Mouse (Mus musculus) heart, adult 2 months (tissue): Measurements from ENCODE around the gene 4930524J08Rik. TPM values are rescaled to one million over a fixed set of nuclear protein-coding genes. Genes with fewer than 3 reads are reported as not detected.

ENCODE experiments used
- DNase-seq, 2 experiments: peaks; one replicate each; pipeline ENCODE4 v3.0.0; 2021
- H3K27ac ChIP-seq: fragments of 200-600 bp; 2 replicates; pipeline ENCODE4 v1.8.1; 2022
- H3K27me3 ChIP-seq: fragments of 200-500 bp; 2 replicates; pipeline ENCODE4 v1.6.1; 2012; ENCODE audit warnings: mild to moderate bottlenecking, low read length, inconsistent platforms, mixed read lengths; ENCODE audit not compliant: control insufficient read depth, insufficient read depth
- H3K36me3 ChIP-seq: fragments of 200-500 bp; 2 replicates; pipeline ENCODE4 v1.6.1; 2012; ENCODE audit warnings: low read length, inconsistent platforms; ENCODE audit not compliant: control insufficient read depth, insufficient read depth
- H3K4me1 ChIP-seq: fragments of 200-500 bp; 2 replicates; pipeline ENCODE4 v1.6.1; 2011; ENCODE audit warnings: low read length; ENCODE audit not compliant: control insufficient read depth, insufficient read depth
- H3K4me3 ChIP-seq: fragments of 200-600 bp; 2 replicates; pipeline ENCODE4 v1.8.1; 2022
- H3K79me2 ChIP-seq: fragments of 200-500 bp; replicated peaks from 2 replicates; pipeline ENCODE4 v1.6.1; 2012; ENCODE audit warnings: mild to moderate bottlenecking, inconsistent platforms, low read length, moderate library complexity, mixed read lengths; ENCODE audit not compliant: control insufficient read depth, insufficient read depth
- H3K9ac ChIP-seq: fragments of 200-500 bp; 2 replicates; pipeline ENCODE4 v1.6.1; 2012; ENCODE audit warnings: low read depth, mild to moderate bottlenecking, control low read depth, inconsistent platforms, low read length, mixed read lengths
- CTCF ChIP-seq: fragments of 200-600 bp; IDR thresholded peaks from 2 replicates; pipeline ENCODE4 v1.8.1; 2022; ENCODE audit warnings: antibody characterized with exemption, mild to moderate bottlenecking, moderate library complexity
- EP300 ChIP-seq: fragments of 200-500 bp; IDR thresholded peaks from 2 replicates; pipeline ENCODE4 v1.6.1; 2011; ENCODE audit warnings: low read depth, low read length, control low read depth; ENCODE audit not compliant: insufficient read depth
- POLR2A ChIP-seq: fragments of 200-500 bp; IDR thresholded peaks from 2 replicates; pipeline ENCODE4 v1.6.1; 2011; ENCODE audit warnings: mild to moderate bottlenecking, low read depth, low read length, control low read depth; ENCODE audit not compliant: insufficient read depth
- WGBS: fragments of 180-500 bp; shearing (Covaris S2); methylation state at CpG from one replicate; pipeline ENCODE4 v1.1.7; 2018; 5-methylcytosine and 5-hydroxymethylcytosine counted together
- intact Hi-C: fragments of 180-260 bp; cut with DNase I; formaldehyde crosslinking; loops from one replicate; pipeline ENCODE4 v1.15.1; 2025
- polyA plus RNA-seq: library from polyadenylated mRNA; depleted of rRNA; stranded (reverse); fragments of >200 nt; gene quantifications from 2 replicates; pipeline ENCODE4 v1.2.3, GENCODE M21; 2012
- total RNA-seq, 2 experiments: library from RNA; stranded (reverse); gene quantifications; 2 replicates each; pipeline ENCODE4 v1.2.3; 2021

4930524J08Rik gene
- total and polyA plus RNA-seq, 3 experiments: 0.84 to 1.2 (median 1.1) TPM

- Histone ChIP-seq H3K36me3 (no peaks in the 10 kb centered on the region), H3K27me3 (no peaks in the 10 kb centered on the region), H3K9ac (no peak overlapping the region), H3K4me3 (no peak overlapping the region), H3K27ac (no peak overlapping the region), H3K79me2 (no peaks in the 10 kb centered on the region), H3K4me1 (no peaks in the 10 kb centered on the region)
- WGBS: 63% methylated on average over 5 of the region's 5 CpGs
- DNase-seq: no peak
- TF ChIP-seq CTCF (no peak), EP300 (no peak), POLR2A (no peak)
- intact Hi-C loops: no loop called here
Observed at GRCm38 (mm10) chr5:99952513-99952912, 26.3 kb upstream of the 4930524J08Rik start.

- Histone ChIP-seq H3K36me3 (no peaks in the 10 kb centered on the region; the same call in 1 of the 2 replicates), H3K27me3 (no peaks in the 10 kb centered on the region), H3K79me2 (no peaks in the 10 kb centered on the region), H3K4me3 (no peak overlapping the region), H3K27ac (no peak overlapping the region), H3K4me1 (no peaks in the 10 kb centered on the region), H3K9ac (no peak overlapping the region)
- TF ChIP-seq CTCF (no peak), POLR2A (no peak), EP300 (no peak)
- intact Hi-C loops: no loop called here
- 48% methylated on average over 1 of the region's 1 CpGs for WGBS
- DNase-seq: no peak
Observed at GRCm38 (mm10) chr5:99953883-99954282, 25.0 kb upstream of the 4930524J08Rik start.

- 67% methylated on average over 1 of the region's 1 CpGs for WGBS
- H3K79me2 ChIP-seq: no peaks in the 10 kb centered on the region
- peaks cover 13% of the 10 kb centered on the region for H3K36me3 ChIP-seq
- TF ChIP-seq EP300 (no peak), CTCF (no peak), POLR2A (no peak)
- no peak overlapping the region for H3K27ac ChIP-seq
- H3K9ac ChIP-seq: no peak overlapping the region
- no peak overlapping the region for H3K4me3 ChIP-seq
- intact Hi-C loops: no loop called here
- H3K4me1 ChIP-seq: no peaks in the 10 kb centered on the region
- no peak for DNase-seq
- H3K27me3 ChIP-seq: no peaks in the 10 kb centered on the region
Observed at GRCm38 (mm10) chr5:99958666-99959065, 20.2 kb upstream of the 4930524J08Rik start.

GRCm38 (mm10) chr5:99959236-99959936, 19.5 kb upstream of the 4930524J08Rik start:
- TF ChIP-seq EP300: no peak
- TF ChIP-seq CTCF: no peak
- TF ChIP-seq POLR2A: no peak

GRCm38 (mm10) chr5:99959960-99960359, 18.9 kb upstream of the 4930524J08Rik start:
- H3K9ac ChIP-seq: no peak overlapping the region
- no peaks in the 10 kb centered on the region for H3K79me2 ChIP-seq
- H3K36me3 ChIP-seq: peaks cover 19% of the 10 kb centered on the region
- 71% methylated on average over 2 of the region's 2 CpGs for WGBS
- no peak for DNase-seq
- H3K27ac ChIP-seq: no peak overlapping the region
- no peak for TF ChIP-seq CTCF
- TF ChIP-seq EP300: no peak
- no peak for TF ChIP-seq POLR2A
- intact Hi-C loops: no loop called here
- H3K27me3 ChIP-seq: no peaks in the 10 kb centered on the region
- no peaks in the 10 kb centered on the region for H3K4me1 ChIP-seq
- no peak overlapping the region for H3K4me3 ChIP-seq

More at GRCm38 (mm10) chr5:99959236-99959936, 19.5 kb upstream of the 4930524J08Rik start:
- 55% methylated on average over 2 of the region's 2 CpGs for WGBS
- H3K27me3 ChIP-seq: no peaks in the 10 kb centered on the region
- H3K79me2 ChIP-seq: no peaks in the 10 kb centered on the region
- H3K9ac ChIP-seq: no peak overlapping the region
- no peak overlapping the region for H3K27ac ChIP-seq
- H3K4me1 ChIP-seq: no peaks in the 10 kb centered on the region
- H3K4me3 ChIP-seq: no peak overlapping the region
- intact Hi-C loops: no loop called here
- no peak for DNase-seq
- H3K36me3 ChIP-seq: peaks cover 18% of the 10 kb centered on the region

GRCm38 (mm10) chr5:99973941-99974340, 4.9 kb upstream of the 4930524J08Rik start:
- peaks cover 9% of the 10 kb centered on the region for H3K4me1 ChIP-seq
- no peak overlapping the region for H3K9ac ChIP-seq
- DNase-seq: no peak
- H3K4me3 ChIP-seq: no peak overlapping the region
- no peak overlapping the region for H3K27ac ChIP-seq
- no peaks in the 10 kb centered on the region for H3K27me3 ChIP-seq
- H3K79me2 ChIP-seq: no peaks in the 10 kb centered on the region; the same call in 1 of the 2 replicates
- TF ChIP-seq CTCF (no peak), POLR2A (no peak), EP300 (no peak)
- intact Hi-C loops: no loop called here
- WGBS: 3% methylated on average over 2 of the region's 2 CpGs
- peaks cover 49% of the 10 kb centered on the region for H3K36me3 ChIP-seq
